Mouse (Mus musculus) G1E (cell line): ENCODE data around the gene N6amt1.

ENCODE experiments used
- CTCF ChIP-seq: IDR thresholded peaks from 2 replicates; pipeline ENCODE4 v1.5.1; 2012; ENCODE audit warnings: low read depth, low read length, inconsistent platforms, mixed read lengths
- GATA1 ChIP-seq: IDR thresholded peaks from 2 replicates; pipeline ENCODE4 v1.6.1; 2012; ENCODE audit warnings: borderline replicate concordance, low read length, inconsistent platforms, mixed read lengths
- GATA2 ChIP-seq: IDR thresholded peaks from 2 replicates; pipeline ENCODE4 v1.6.1; 2012; ENCODE audit warnings: low read depth, low read length, inconsistent platforms, borderline replicate concordance

- TF ChIP-seq CTCF, result no peak
- no peak for TF ChIP-seq GATA1
- TF ChIP-seq GATA2, result no peak
Measured at GRCm38 (mm10) chr16:87366445-87366844, 12.5 kb downstream of the N6amt1 start.
